Mouse (Mus musculus): ENCODE measurements around the gene Gm11172. TPM values are rescaled to one million over a fixed set of nuclear protein-coding genes. Genes with fewer than 3 reads are reported as not detected.
"Not testable (repeated sequence)": the region's sequence is repeated elsewhere in the genome, so short reads cannot be mapped to it uniquely, and the experiment has no call there.

Gm11172 gene
- polyA plus RNA-seq, 1 experiment = not detected

DNA sequence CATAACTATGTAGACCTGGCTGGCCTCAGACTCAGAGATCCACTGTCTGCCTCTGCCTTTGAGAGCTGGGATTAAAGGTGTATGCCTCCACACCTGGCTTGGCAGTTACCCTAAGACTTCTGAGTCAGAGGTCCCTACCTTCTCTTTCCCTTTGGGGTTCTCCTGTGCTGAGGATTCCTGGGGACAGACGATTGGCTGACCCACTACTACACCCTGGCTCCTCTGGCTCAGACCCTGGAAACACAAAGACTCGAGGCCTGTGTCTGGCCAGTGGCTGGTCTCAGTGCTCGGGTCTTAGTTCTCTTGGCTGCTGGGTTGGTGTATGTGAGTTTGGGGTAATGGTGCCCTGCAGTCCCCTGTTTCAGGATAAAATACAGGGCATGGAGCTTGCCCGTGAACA lies 38.2 kb downstream of the Gm11172 start:
- H3K4me3 ChIP-seq (ENCODE audit: insufficient read depth, poor library complexity, severe bottlenecking) = no peak overlapping the region
- no peaks in the 10 kb centered on the region for H3K36me3 ChIP-seq (ENCODE audit: control insufficient read depth, insufficient read depth)
- TF ChIP-seq CEBPB (IDR thresholded peaks at IDR 0.05; ENCODE audit: low read depth) (no peak), FOSL1 (IDR thresholded peaks at IDR 0.05; ENCODE audit: insufficient read depth, low read length, poor library complexity, severe bottlenecking) (no peak), USF1 (IDR thresholded peaks at IDR 0.05; ENCODE audit: low read depth) (no peak), CTCF (IDR thresholded peaks at IDR 0.05; ENCODE audit: control insufficient read depth, insufficient read depth, insufficient read length) (no peak), MYOG (IDR thresholded peaks at IDR 0.05; ENCODE audit: control insufficient read depth, extremely low read depth, insufficient read length) (no peak), MYOD1 (IDR thresholded peaks at IDR 0.05; ENCODE audit: control insufficient read depth, insufficient read length, low read depth) (no peak), MAX (IDR thresholded peaks at IDR 0.05) (no peak)
- H3K79me3 ChIP-seq (ENCODE audit: low read depth) = no peaks in the 10 kb centered on the region
- H3K79me2 ChIP-seq (ENCODE audit: control insufficient read depth, insufficient read depth) = no peaks in the 10 kb centered on the region
- H3ac ChIP-seq (ENCODE audit: control insufficient read depth, insufficient read length, low read depth) = no peak overlapping the region
- H3K27me3 ChIP-seq (ENCODE audit: control insufficient read depth, insufficient read depth, insufficient read length) = no peaks in the 10 kb centered on the region

DNA sequence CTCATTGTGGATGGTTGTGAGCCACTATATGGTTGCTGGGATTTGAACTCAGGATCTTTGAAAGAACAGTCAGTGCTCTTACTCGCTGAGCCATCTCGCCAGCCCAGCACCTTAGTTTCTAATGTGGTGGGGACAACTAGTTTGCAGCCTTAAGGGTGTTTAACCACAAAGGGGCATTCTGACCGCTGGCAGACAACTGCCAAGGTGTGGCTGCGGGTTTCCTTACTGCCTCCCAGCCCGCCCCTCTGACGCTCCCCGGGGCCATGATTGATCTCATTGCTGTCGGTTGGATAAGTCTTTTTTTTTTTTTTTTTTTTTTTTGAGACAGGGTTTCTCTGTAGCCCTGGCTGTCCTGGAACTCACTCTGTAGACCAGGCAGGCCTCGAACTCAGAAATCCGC lies 39.5 kb downstream of the Gm11172 start:
- not testable (repeated sequence) for H3K4me3 ChIP-seq (ENCODE audit: insufficient read depth, poor library complexity, severe bottlenecking); H3K79me2 ChIP-seq (ENCODE audit: control insufficient read depth, insufficient read depth); H3K36me3 ChIP-seq (ENCODE audit: control insufficient read depth, insufficient read depth); H3ac ChIP-seq (ENCODE audit: control insufficient read depth, insufficient read length, low read depth); H3K79me3 ChIP-seq (ENCODE audit: low read depth); H3K27me3 ChIP-seq (ENCODE audit: control insufficient read depth, insufficient read depth, insufficient read length)

DNA sequence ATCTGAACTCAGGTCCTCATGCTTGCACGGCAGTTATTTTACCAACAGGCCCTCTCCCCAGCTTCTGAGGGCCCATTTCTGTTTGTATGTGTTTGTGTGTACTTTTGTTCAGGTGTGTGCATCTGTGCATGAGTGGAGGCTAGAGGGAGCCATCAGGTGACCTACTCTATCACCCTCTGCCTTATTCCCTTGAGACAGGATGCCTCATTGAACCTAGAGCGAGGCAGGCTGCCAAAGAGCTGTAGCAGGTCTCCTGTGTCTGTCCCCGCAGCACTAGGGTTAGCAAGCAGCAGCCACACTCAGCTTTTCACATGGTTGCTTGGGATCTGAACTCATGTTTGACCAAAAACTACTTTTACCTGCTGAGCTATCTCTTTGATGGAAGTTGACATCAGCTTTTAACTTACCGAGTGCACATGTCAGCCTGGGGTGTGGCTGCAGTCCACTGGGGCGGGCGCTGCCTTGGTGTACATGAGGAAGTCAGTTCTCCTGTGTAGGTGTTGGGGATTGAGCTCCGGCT lies 47.1 kb downstream of the Gm11172 start:
- H3K79me2 ChIP-seq (ENCODE audit: control insufficient read depth, insufficient read depth) = no peaks in the 10 kb centered on the region
- no peak for TF ChIP-seq MAX (IDR thresholded peaks at IDR 0.05)
- TF ChIP-seq MYOG (IDR thresholded peaks at IDR 0.05; ENCODE audit: control insufficient read depth, extremely low read depth, insufficient read length) = no peak
- no peak for TF ChIP-seq MYOD1 (IDR thresholded peaks at IDR 0.05; ENCODE audit: control insufficient read depth, insufficient read length, low read depth)
- no peak for TF ChIP-seq USF1 (IDR thresholded peaks at IDR 0.05; ENCODE audit: low read depth)
- H3ac ChIP-seq (ENCODE audit: control insufficient read depth, insufficient read length, low read depth) = no peak overlapping the region
- no peaks in the 10 kb centered on the region for H3K79me3 ChIP-seq (ENCODE audit: low read depth)
- no peak overlapping the region for H3K4me3 ChIP-seq (ENCODE audit: insufficient read depth, poor library complexity, severe bottlenecking)
- no peaks in the 10 kb centered on the region for H3K27me3 ChIP-seq (ENCODE audit: control insufficient read depth, insufficient read depth, insufficient read length)
- no peaks in the 10 kb centered on the region for H3K36me3 ChIP-seq (ENCODE audit: control insufficient read depth, insufficient read depth)

DNA sequence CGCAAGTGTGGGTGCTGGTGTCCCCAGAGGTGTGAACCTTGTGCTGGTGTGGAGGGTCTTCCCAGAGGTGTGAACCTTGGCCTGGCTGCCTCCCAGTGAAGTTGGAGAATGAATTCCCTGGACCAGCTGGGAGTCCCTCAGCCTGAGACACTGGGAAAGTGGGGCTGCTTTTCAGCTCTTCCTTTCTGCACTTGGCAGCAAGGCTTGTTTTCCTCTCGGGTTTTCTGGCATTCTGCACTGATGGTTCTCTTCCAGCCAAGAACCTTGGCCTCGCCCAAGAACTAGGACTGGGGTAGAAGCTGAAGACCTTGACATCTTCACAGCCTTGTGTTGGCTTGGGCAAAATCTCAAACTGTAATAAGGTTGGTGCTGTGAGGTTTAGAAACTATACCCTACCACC lies 48.7 kb downstream of the Gm11172 start:
- no peaks in the 10 kb centered on the region for H3K79me2 ChIP-seq (ENCODE audit: control insufficient read depth, insufficient read depth)
- no peak overlapping the region for H3ac ChIP-seq (ENCODE audit: control insufficient read depth, insufficient read length, low read depth)
- H3K4me3 ChIP-seq (ENCODE audit: insufficient read depth, poor library complexity, severe bottlenecking) = no peak overlapping the region
- H3K27me3 ChIP-seq (ENCODE audit: control insufficient read depth, insufficient read depth, insufficient read length) = no peaks in the 10 kb centered on the region
- H3K36me3 ChIP-seq (ENCODE audit: control insufficient read depth, insufficient read depth) = no peaks in the 10 kb centered on the region
- H3K79me3 ChIP-seq (ENCODE audit: low read depth) = no peaks in the 10 kb centered on the region
- TF ChIP-seq CTCF (IDR thresholded peaks at IDR 0.05; ENCODE audit: control insufficient read depth, insufficient read depth, insufficient read length) = no peak
- no peak for TF ChIP-seq MYOG (IDR thresholded peaks at IDR 0.05; ENCODE audit: control insufficient read depth, extremely low read depth, insufficient read length)
- TF ChIP-seq CEBPB (IDR thresholded peaks at IDR 0.05; ENCODE audit: low read depth) = no peak
- no peak for TF ChIP-seq FOSL1 (IDR thresholded peaks at IDR 0.05; ENCODE audit: insufficient read depth, low read length, poor library complexity, severe bottlenecking)
- TF ChIP-seq MAX (IDR thresholded peaks at IDR 0.05) = no peak

Other genes starting within 250 kb of the Gm11172 start
- gene Socs1, start 27.4 kb upstream of the Gm11172 start, polyA plus RNA-seq (2012; fragmentation: generic; extraction: Trizol) = 4.6 TPM
- not detected for gene Tnp2, start 24.3 kb upstream of the Gm11172 start, polyA plus RNA-seq (2012; fragmentation: generic; extraction: Trizol)
- not detected for gene Prm3, start 22.0 kb upstream of the Gm11172 start, polyA plus RNA-seq (2012; fragmentation: generic; extraction: Trizol)
- gene Prm2, start 16.8 kb upstream of the Gm11172 start, polyA plus RNA-seq (2012; fragmentation: generic; extraction: Trizol) = not detected
- gene Prm1, start 7.1 kb upstream of the Gm11172 start, polyA plus RNA-seq (2012; fragmentation: generic; extraction: Trizol) = not detected
- 2.5 TPM for gene Rmi2, start 22.1 kb downstream of the Gm11172 start, polyA plus RNA-seq (2012; fragmentation: generic; extraction: Trizol)
- 54.1 TPM for gene Snn, start 248.0 kb downstream of the Gm11172 start, polyA plus RNA-seq (2012; fragmentation: generic; extraction: Trizol)